Mouse (Mus musculus): ENCODE results near the gene Vangl2.

GRCm38 (mm10) chr1:172071556-172071955 is 43.3 kb upstream of the Vangl2 start:
- TF ChIP-seq POLR2A (IDR thresholded peaks at IDR 0.05; ENCODE audit: low read depth, low read length): no peak
- no peak for TF ChIP-seq CTCF (IDR thresholded peaks at IDR 0.05; ENCODE audit: extremely low read depth, insufficient read length, insufficient replicate concordance, low read depth, low read length)

Measured in small intestine, adult 2 months (tissue).